Comparison of ENCODE assay signal across 9 mouse cellular contexts in the genomic region with DNA sequence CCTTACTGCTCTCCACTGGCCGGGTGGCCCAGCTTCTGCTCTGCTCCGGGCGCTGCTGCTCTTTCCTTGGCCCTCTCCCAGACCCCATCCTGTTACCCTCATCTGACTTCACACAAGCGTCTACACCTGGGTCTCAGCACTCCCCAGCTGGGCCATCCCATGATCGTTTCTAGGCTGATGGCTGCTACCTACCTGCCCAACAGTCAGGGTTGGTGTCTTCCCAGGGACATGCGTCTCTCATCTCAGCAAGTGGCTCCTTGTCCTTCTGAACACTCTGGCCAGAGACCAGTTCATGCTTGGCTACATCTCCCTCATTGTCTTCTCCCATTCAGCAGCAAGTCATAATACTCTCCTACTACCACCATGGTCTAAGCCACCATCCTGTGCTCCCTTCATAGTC. TPM values are rescaled to one million over a fixed set of nuclear protein-coding genes. Genes with fewer than 3 reads are reported as not detected.
DNase-seq lines count a peak whose midpoint lies in the region; ATAC-seq and TF ChIP-seq lines count a peak whose summit lies in the region.
"Had no signal": no experiment of that assay in that cellular context is flagged by ENCODE, and none has a peak within 500 bp of the region (broad histone marks: within the 10 kb centered on the region; RNA-seq: fewer than 3 reads in every experiment).

No protein-coding gene starts in this region.

- no peak for TF ChIP-seq CTCF in gastrocnemius, adult 2 months (IDR thresholded peaks at IDR 0.05)
- no peak for TF ChIP-seq CTCF in ES-Bruce4 (IDR thresholded peaks at IDR 0.05; ENCODE audit: low read depth, low read length)

- H3K4me3 ChIP-seq in gastrocnemius, adult 2 months, result peak overlapping the region; percentile 97
- H3K4me3 ChIP-seq in ES-Bruce4 (ENCODE audit: low read depth, low read length), result peak overlapping the region; percentile 19; the same call in 1 of the 2 replicates
- peak overlapping the region; percentile 64 for H3K4me3 ChIP-seq in forebrain, embryonic 13.5 days
- H3K4me3 ChIP-seq in liver, embryonic 13.5 days (replicated peaks), result peak overlapping the region; percentile 83

- intact Hi-C loops in gastrocnemius, adult 2 months (cut with DNase I), result loop anchor here (2.0 kb wide), 1 partner anchor 95 kb away; a partner anchor contains a TSS

- no peak for ATAC-seq in forebrain, embryonic 13.5 days
- ATAC-seq in liver, embryonic 13.5 days (ENCODE audit: low read depth), result no peak

- 95% methylated on average over 6 of the region's 6 CpGs for whole genome bisulfite sequencing in forebrain, embryonic 13.5 days
- 85% methylated on average over 6 of the region's 6 CpGs for WGBS in liver, embryonic 13.5 days (ENCODE audit: insufficient replicate concordance)

- peak overlapping the region; percentile 97 for H3K27ac ChIP-seq in gastrocnemius, adult 2 months
- no peak overlapping the region for H3K27ac ChIP-seq in ES-Bruce4 (ENCODE audit: insufficient read depth, low read length)
- H3K27ac ChIP-seq in forebrain, embryonic 13.5 days, result peak overlapping the region; percentile 97; the same call in 1 of the 2 replicates
- peak overlapping the region; percentile 99 for H3K27ac ChIP-seq in liver, embryonic 13.5 days

- DNase-seq in gastrocnemius, adult 2 months, result no peak
- no peak for DNase-seq in gastrocnemius, postnatal 10 days
- DNase-seq in liver, embryonic 13.5 days, result no peak
- no peak for DNase-seq in embryo, embryonic 10.5 days (ENCODE audit: low spot score)
- DNase-seq in retina, embryonic 14.5 days (ENCODE audit: low spot score), result no peak
- DNase-seq in thymus, postnatal 25 days, result no peak
- DNase-seq: B cell, adult 2 months had no signal

- no peaks in the 10 kb centered on the region for H3K27me3 ChIP-seq in ES-Bruce4 (ENCODE audit: control insufficient read depth, insufficient read depth, low read length, poor library complexity, severe bottlenecking)
- no peaks in the 10 kb centered on the region for H3K27me3 ChIP-seq in forebrain, embryonic 13.5 days
- H3K27me3 ChIP-seq in liver, embryonic 13.5 days, result no peaks in the 10 kb centered on the region

- 0 out of 2 replicates have a peak overlapping the region, but pooled peaks have one; percentile 87 for H3K9ac ChIP-seq in ES-Bruce4 (ENCODE audit: low read depth, poor library complexity, severe bottlenecking)
- peak overlapping the region; percentile 86 for H3K9ac ChIP-seq in forebrain, embryonic 13.5 days
- H3K9ac ChIP-seq in liver, embryonic 13.5 days, result peak overlapping the region; percentile 90

- no peaks in the 10 kb centered on the region for H3K4me1 ChIP-seq in ES-Bruce4 (ENCODE audit: control insufficient read depth, insufficient read depth, low read length)
- H3K4me1 ChIP-seq in forebrain, embryonic 13.5 days, result peaks cover 14% of the 10 kb centered on the region
- H3K4me1 ChIP-seq in liver, embryonic 13.5 days (replicated peaks), result peaks cover 31% of the 10 kb centered on the region

- no peak for TF ChIP-seq POLR2A in ES-Bruce4 (IDR thresholded peaks at IDR 0.05; ENCODE audit: insufficient read depth, low read length)

- H3K4me2 ChIP-seq in forebrain, embryonic 13.5 days, result peak overlapping the region; percentile 74
- H3K4me2 ChIP-seq in liver, embryonic 13.5 days, result peak overlapping the region; percentile 98

- H3K36me3 ChIP-seq in ES-Bruce4 (ENCODE audit: control insufficient read depth, insufficient read depth, low read length, poor library complexity, severe bottlenecking), result no peaks in the 10 kb centered on the region
- peaks cover 32% of the 10 kb centered on the region for H3K36me3 ChIP-seq in forebrain, embryonic 13.5 days (ENCODE audit: poor library complexity, severe bottlenecking)
- H3K36me3 ChIP-seq in liver, embryonic 13.5 days, result peaks cover 26% of the 10 kb centered on the region

- H3K9me3 ChIP-seq in ES-Bruce4 (replicated peaks; ENCODE audit: control insufficient read depth, insufficient read depth, low read length, poor library complexity, severe bottlenecking), result no peaks in the 10 kb centered on the region
- H3K9me3 ChIP-seq in forebrain, embryonic 13.5 days (replicated peaks), result no peaks in the 10 kb centered on the region
- H3K9me3 ChIP-seq in liver, embryonic 13.5 days (replicated peaks), result no peaks in the 10 kb centered on the region

- no peak for TF ChIP-seq EP300 in ES-Bruce4 (IDR thresholded peaks at IDR 0.05; ENCODE audit: insufficient read depth, low read depth, low read length)

RNA-seq across cellular contexts. Expression of a gene that starts 1.1 kb away (rescaled TPM):
- total RNA-seq in gastrocnemius, adult 2 months (2021), result under 1 TPM; 0.23 to 0.75 TPM
- total RNA-seq in gastrocnemius, postnatal 10 days (2021), result under 1 TPM; 0.23 to 0.41 TPM
- not detected in 2 replicates for polyA plus RNA-seq in ES-Bruce4 (2011; ENCODE audit: insufficient read depth, insufficient read length, low read depth, missing spikeins)
- polyA plus RNA-seq in forebrain, embryonic 13.5 days (2015; fragmentation: Nextera tagmentation; extraction: Ambion mirVana), result not detected in 2 replicates
- polyA plus RNA-seq in liver, embryonic 13.5 days (2015; fragmentation: Nextera tagmentation; extraction: Ambion mirVana), result 0.12 and 0.29 TPM in 2 replicates

RNA-seq across cellular contexts. Expression of a gene that starts 1.6 kb away (rescaled TPM):
- 10 to 100 TPM; 57.5 to 70.8 TPM for total RNA-seq in gastrocnemius, adult 2 months (2021)
- 10 to 100 TPM; 56.4 to 65.4 TPM for total RNA-seq in gastrocnemius, postnatal 10 days (2021)
- 38.7 and 40.4 TPM in 2 replicates for polyA plus RNA-seq in ES-Bruce4 (2011; ENCODE audit: insufficient read depth, insufficient read length, low read depth, missing spikeins)
- polyA plus RNA-seq in forebrain, embryonic 13.5 days (2015; fragmentation: Nextera tagmentation; extraction: Ambion mirVana), result 86.1 and 87.1 TPM in 2 replicates
- polyA plus RNA-seq in liver, embryonic 13.5 days (2015; fragmentation: Nextera tagmentation; extraction: Ambion mirVana), result 37.1 and 38.0 TPM in 2 replicates

RNA-seq across cellular contexts. Expression of a gene that starts 11.6 kb away (rescaled TPM):
- 10 to 100 TPM in 1 of 2 experiments, 1 to 10 TPM in 1; 9.0 to 10.0 TPM for total RNA-seq in gastrocnemius, adult 2 months (2021)
- total RNA-seq in gastrocnemius, postnatal 10 days (2021), result 10 to 100 TPM; 12.0 to 14.6 TPM
- 8.6 and 10.0 TPM in 2 replicates for polyA plus RNA-seq in ES-Bruce4 (2011; ENCODE audit: insufficient read depth, insufficient read length, low read depth, missing spikeins)
- 32.5 and 35.0 TPM in 2 replicates for polyA plus RNA-seq in forebrain, embryonic 13.5 days (2015; fragmentation: Nextera tagmentation; extraction: Ambion mirVana)
- 46.5 and 48.5 TPM in 2 replicates for polyA plus RNA-seq in liver, embryonic 13.5 days (2015; fragmentation: Nextera tagmentation; extraction: Ambion mirVana)

RNA-seq across cellular contexts. Expression of a gene that starts 21.3 kb away (rescaled TPM):
- 1 to 10 TPM; 9.2 to 9.3 TPM for total RNA-seq in gastrocnemius, adult 2 months (2021)
- total RNA-seq in gastrocnemius, postnatal 10 days (2021), result 10 to 100 TPM; 12.4 to 13.9 TPM
- polyA plus RNA-seq in ES-Bruce4 (2011; ENCODE audit: insufficient read depth, insufficient read length, low read depth, missing spikeins), result 13.5 and 17.6 TPM in 2 replicates
- 45.4 and 46.4 TPM in 2 replicates for polyA plus RNA-seq in forebrain, embryonic 13.5 days (2015; fragmentation: Nextera tagmentation; extraction: Ambion mirVana)
- polyA plus RNA-seq in liver, embryonic 13.5 days (2015; fragmentation: Nextera tagmentation; extraction: Ambion mirVana), result 27.5 and 27.9 TPM in 2 replicates

RNA-seq across cellular contexts. Expression of a gene that starts 34.1 kb away (rescaled TPM):
- not detected for total RNA-seq in gastrocnemius, adult 2 months (2021)
- total RNA-seq in gastrocnemius, postnatal 10 days (2021), result under 1 TPM in 1 of 2 experiments, not detected in 1; 0.09 TPM
- polyA plus RNA-seq in ES-Bruce4 (2011; ENCODE audit: insufficient read depth, insufficient read length, low read depth, missing spikeins), result 2.9 and 3.5 TPM in 2 replicates
- 0.43 and 0.87 TPM in 2 replicates for polyA plus RNA-seq in forebrain, embryonic 13.5 days (2015; fragmentation: Nextera tagmentation; extraction: Ambion mirVana)
- 2.2 and 2.6 TPM in 2 replicates for polyA plus RNA-seq in liver, embryonic 13.5 days (2015; fragmentation: Nextera tagmentation; extraction: Ambion mirVana)

Comparison
In these comparisons a context has a peak if more than half of its experiments do, and no peak if none do; other contexts are left out.
1. H3K4me3 ChIP-seq: peak in every context shown above with its lines; median percentile 97 in gastrocnemius, adult 2 months; 83 in liver, embryonic 13.5 days; 64 in forebrain, embryonic 13.5 days; 19 in ES-Bruce4.